Mouse (Mus musculus) neural tube, embryonic 15.5 days (tissue): ENCODE data around the gene Hoxa10. TPM values are rescaled to one million over a fixed set of nuclear protein-coding genes. Genes with fewer than 3 reads are reported as not detected.

Experiments
- ATAC-seq: fragments of 200-750 bp; cut with Nextera tagmentation; 2 replicates; pipeline ENCODE4 v1.8.0; 2017; ENCODE audit warnings: mild to moderate bottlenecking, moderate TSS enrichment, moderate library complexity; ENCODE audit not compliant: low FRiP score
- H3K27ac ChIP-seq: fragments of 300-500 bp; sonication (generic); replicated peaks from 2 replicates; pipeline ENCODE4 v1.5.1; 2015; ENCODE audit warnings: mild to moderate bottlenecking, inconsistent platforms
- H3K27me3 ChIP-seq: fragments of 300-500 bp; sonication (generic); replicated peaks from 2 replicates; pipeline ENCODE4 v1.6.1; 2015; ENCODE audit warnings: inconsistent platforms
- H3K36me3 ChIP-seq: fragments of 300-500 bp; sonication (generic); 2 replicates; pipeline ENCODE4 v1.6.1; 2015; ENCODE audit warnings: inconsistent platforms
- H3K4me1 ChIP-seq: fragments of 300-500 bp; sonication (generic); 2 replicates; pipeline ENCODE4 v1.6.1; 2015; ENCODE audit warnings: inconsistent platforms
- H3K4me2 ChIP-seq: fragments of 300-500 bp; sonication (generic); 2 replicates; pipeline ENCODE4 v1.6.1; 2015; ENCODE audit warnings: inconsistent platforms, mild to moderate bottlenecking, moderate library complexity
- H3K4me3 ChIP-seq: fragments of 300-500 bp; sonication (generic); replicated peaks from 2 replicates; pipeline ENCODE4 v1.5.1; 2015; ENCODE audit warnings: mild to moderate bottlenecking, inconsistent platforms
- H3K9ac ChIP-seq: fragments of 300-500 bp; sonication (generic); replicated peaks from 2 replicates; pipeline ENCODE4 v1.6.1; 2015; ENCODE audit warnings: mild to moderate bottlenecking, inconsistent platforms
- H3K9me3 ChIP-seq: fragments of 300-500 bp; sonication (generic); replicated peaks from 2 replicates; pipeline ENCODE4 v1.6.1; 2016; ENCODE audit warnings: inconsistent platforms
- WGBS: fragments of 180-500 bp; shearing (Covaris S2); methylation state at CpG from one replicate; pipeline ENCODE4 v1.1.7; 2015; ENCODE audit warnings: mixed read lengths; 5-methylcytosine and 5-hydroxymethylcytosine counted together
- polyA plus RNA-seq: library from polyadenylated mRNA; unstranded; fragments of >200 nt; fragmentation: Nextera tagmentation; extraction: Ambion mirVana; gene quantifications from 2 replicates; pipeline ENCODE4 v1.2.1, GENCODE M21; 2015

The Hoxa10 gene
- polyA plus RNA-seq, 1 experiment from 2014 or later = 48.9 TPM

DNA sequence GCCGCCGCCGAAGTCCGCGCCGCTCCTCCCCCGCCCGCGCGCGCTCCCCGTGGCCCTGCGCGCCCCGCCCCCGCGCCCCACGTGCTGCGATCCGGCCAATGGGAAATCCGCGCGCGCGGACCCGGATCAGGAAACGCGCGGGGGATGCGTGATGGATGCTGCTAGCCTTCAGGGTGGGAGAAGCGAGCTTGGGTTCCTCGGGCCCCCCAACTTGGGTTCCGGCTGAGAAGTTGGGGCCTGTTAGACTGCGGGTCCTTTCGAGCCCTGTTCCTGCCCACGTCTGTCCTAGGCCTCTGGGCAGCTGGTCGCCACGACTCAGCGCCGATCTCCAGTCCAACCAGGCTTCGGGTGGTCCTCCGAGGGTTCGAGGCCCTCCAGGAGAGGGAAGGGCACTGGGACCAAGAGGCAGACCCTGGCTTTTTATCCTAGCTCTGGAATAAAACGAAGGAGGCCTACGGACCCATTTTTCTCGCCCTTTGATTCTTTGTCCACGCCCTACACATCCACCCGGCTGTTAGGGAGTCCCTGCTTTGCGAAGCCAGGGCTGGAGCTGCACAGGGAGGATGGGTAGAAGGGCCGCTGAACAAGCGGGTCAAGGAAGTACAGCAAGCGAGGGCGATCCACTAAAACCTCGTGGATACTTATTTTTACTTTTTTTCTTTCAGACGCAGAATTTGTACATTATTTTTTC lies 48.6 kb downstream of the Hoxa10 start:
- Histone ChIP-seq H3K4me3 (peak overlapping the region; percentile 59), H3K27ac (peak overlapping the region; percentile 83), H3K36me3 (peaks cover 4% of the 10 kb centered on the region; the same call in 1 of the 2 replicates), H3K4me1 (peaks cover 84% of the 10 kb centered on the region), H3K9me3 (no peaks in the 10 kb centered on the region), H3K27me3 (no peaks in the 10 kb centered on the region), H3K9ac (peak overlapping the region; percentile 47), H3K4me2 (peak overlapping the region; percentile 97)
- peak; percentile 87 for ATAC-seq
- under 1% methylated on average over 36 of the region's 55 CpGs for whole genome bisulfite sequencing

DNA sequence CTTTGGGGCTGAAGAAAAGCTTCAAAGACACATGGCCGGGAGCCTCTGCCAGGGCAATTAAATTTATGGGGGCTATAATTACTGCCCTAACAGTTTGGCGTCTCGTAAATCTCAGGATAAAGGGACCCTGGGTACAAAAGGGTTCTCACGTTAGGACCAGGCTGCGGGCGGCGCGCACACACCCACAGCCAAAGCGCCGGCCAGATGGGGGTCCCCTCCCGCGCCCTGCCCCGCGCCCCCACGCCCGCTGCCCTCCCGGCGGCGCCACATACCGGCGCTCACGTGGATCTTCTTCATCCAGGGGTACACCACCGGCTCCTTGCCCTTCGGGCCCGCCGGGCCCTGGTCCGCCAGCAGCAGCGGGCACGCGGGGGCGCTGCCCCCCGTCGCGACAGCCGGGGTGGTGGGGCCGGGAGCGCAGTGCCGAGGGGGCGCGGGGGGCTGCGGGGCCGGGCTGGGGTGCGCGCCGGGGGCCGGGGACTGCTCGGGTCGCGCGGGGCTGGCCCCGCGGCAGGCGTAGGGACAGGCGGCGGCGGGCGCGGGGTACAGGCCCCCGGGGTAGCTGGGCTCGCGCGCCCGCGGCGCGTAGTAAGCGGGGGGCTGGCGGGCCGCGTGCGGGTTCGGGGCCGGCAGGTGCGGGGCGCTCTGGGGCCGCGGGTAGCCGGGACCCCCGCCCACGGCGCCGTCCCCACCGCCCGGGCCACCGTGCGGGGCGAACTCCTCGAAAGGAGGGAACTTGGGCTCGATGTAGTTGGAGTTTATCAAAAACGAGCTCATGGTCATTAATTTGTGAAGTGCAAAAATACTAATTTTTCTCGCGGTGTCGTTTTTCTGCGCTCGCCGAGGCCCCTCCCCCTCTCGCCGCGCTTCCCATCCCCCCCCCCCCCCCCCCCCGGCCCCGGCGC lies 49.5 kb downstream of the Hoxa10 start, which contains the start of gene Hoxa4:
TSS of gene Hoxa4 (minus strand) at position 848 of the 905 bp plus-strand sequence.
- no peaks in the 10 kb centered on the region for H3K9me3 ChIP-seq
- H3K36me3 ChIP-seq = peaks cover 6% of the 10 kb centered on the region; the same call in 1 of the 2 replicates
- peak; percentile 83 for ATAC-seq
- peak within 1 kb of the TSS; percentile 97 for H3K4me2 ChIP-seq
- H3K27ac ChIP-seq = peak within 1 kb of the TSS; percentile 92
- no peaks in the 10 kb centered on the region for H3K27me3 ChIP-seq
- peak within 1 kb of the TSS; percentile 59 for H3K4me3 ChIP-seq
- H3K9ac ChIP-seq = peak within 1 kb of the TSS; percentile 70
- WGBS = 2% methylated on average over 74 of the region's 102 CpGs
- peaks cover 80% of the 10 kb centered on the region for H3K4me1 ChIP-seq

DNA sequence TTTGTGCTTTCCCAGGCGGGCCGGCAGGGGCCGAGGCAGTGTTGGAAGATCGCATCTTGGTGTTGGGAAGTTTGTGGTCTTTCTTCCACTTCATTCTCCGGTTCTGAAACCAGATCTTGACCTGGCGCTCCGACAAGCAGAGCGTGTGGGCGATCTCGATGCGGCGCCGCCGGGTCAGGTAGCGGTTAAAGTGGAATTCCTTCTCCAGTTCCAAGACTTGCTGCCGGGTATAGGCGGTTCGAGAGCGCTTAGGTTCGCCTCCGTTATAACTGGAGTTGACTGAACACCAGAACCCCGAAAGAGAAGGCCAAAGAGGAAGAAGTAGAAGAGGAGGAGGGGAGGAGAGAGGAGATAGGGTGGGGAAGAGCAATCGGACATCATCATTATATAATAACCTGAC lies 50.2 kb downstream of the Hoxa10 start:
- Histone ChIP-seq H3K27ac (peak overlapping the region; percentile 92), H3K9me3 (no peaks in the 10 kb centered on the region), H3K4me3 (peak overlapping the region; percentile 59), H3K36me3 (peaks cover 6% of the 10 kb centered on the region; the same call in 1 of the 2 replicates), H3K9ac (peak overlapping the region; percentile 70; the same call in 1 of the 2 replicates), H3K4me1 (peaks cover 83% of the 10 kb centered on the region), H3K4me2 (peak overlapping the region; percentile 97), H3K27me3 (no peaks in the 10 kb centered on the region)
- 5% methylated on average over 23 of the region's 23 CpGs for WGBS
- no peak; the same call in 1 of the 2 replicates for ATAC-seq

DNA sequence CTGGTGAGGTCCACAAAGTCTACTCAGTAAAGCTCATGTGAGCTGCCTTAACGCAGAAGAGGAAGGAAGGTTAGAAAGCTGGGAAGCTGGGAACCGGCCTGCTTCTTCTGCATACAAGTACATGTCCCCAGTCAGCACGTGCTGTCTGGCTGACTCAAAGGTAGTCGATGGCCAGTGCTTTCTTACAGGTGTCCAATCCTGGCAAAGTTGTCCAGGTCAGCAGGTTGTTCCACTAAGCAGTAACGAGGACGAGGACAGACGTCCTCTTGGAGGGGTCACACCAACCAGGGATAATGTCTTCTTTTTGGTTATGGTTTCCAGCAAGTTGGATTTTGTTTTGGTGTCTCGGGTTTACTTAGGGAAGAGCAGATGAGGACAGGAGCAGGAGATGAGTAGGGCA lies 50.7 kb downstream of the Hoxa10 start:
- Histone ChIP-seq H3K9me3 (no peaks in the 10 kb centered on the region), H3K27me3 (no peaks in the 10 kb centered on the region), H3K9ac (peak overlapping the region; percentile 70; the same call in 1 of the 2 replicates), H3K4me1 (peaks cover 87% of the 10 kb centered on the region), H3K4me2 (peak overlapping the region; percentile 97), H3K4me3 (peak overlapping the region; percentile 59), H3K27ac (peak overlapping the region; percentile 92), H3K36me3 (peaks cover 6% of the 10 kb centered on the region; the same call in 1 of the 2 replicates)
- ATAC-seq = no peak
- 17% methylated on average over 8 of the region's 8 CpGs for WGBS

DNA sequence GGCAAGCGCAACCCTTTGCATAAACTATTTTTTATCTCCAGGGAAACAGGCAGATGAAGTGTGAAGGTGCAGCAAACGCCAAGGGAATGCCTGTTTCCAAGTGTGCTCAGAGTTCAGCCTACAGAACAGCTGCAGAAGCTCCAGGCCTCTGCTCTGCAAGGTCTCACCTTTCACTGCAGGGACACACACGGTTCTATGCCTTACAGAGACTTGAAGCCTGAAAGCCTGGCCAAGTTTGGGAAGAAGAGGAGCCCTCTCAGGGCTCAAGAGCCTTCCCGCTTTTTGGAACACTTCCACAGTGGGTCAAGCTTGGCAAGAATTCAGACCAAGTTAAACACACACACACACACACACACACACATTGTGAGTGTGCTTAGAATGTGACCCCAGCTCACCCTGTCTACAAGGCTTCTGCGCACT lies 51.5 kb downstream of the Hoxa10 start:
- H3K4me3 ChIP-seq = no peak overlapping the region
- H3K9me3 ChIP-seq = no peaks in the 10 kb centered on the region
- no peak for ATAC-seq
- H3K4me1 ChIP-seq = peaks cover 87% of the 10 kb centered on the region
- H3K36me3 ChIP-seq = peaks cover 6% of the 10 kb centered on the region; the same call in 1 of the 2 replicates
- H3K27ac ChIP-seq = peak overlapping the region; percentile 92
- H3K9ac ChIP-seq = no peak overlapping the region
- 24% methylated on average over 5 of the region's 5 CpGs for WGBS
- H3K4me2 ChIP-seq = peak overlapping the region; percentile 97
- no peaks in the 10 kb centered on the region for H3K27me3 ChIP-seq

DNA sequence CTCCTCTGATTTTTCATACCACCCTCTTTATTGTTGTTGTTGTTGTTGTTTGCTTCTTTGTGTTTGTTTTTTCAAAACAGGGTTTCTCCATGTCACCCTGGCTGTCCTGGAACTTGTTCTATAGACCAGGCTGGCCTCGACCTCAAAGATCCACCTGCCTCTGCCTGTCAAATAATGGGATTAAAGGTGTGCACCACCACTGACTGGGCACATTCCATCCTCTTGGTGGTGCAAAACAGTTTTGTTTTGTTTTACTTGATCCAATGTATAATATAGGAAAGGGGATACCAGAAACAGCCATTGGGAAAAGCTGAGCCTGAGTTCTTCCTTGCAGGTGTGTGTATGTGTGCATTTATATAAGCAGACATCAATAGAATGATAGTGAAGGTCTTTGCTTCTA lies 54.2 kb downstream of the Hoxa10 start:
- H3K9ac ChIP-seq = no peak overlapping the region
- H3K27ac ChIP-seq = 0 out of 2 replicates have a peak overlapping the region, but pooled peaks have one; percentile 19
- no peak for ATAC-seq
- H3K36me3 ChIP-seq = peaks cover 6% of the 10 kb centered on the region; the same call in 1 of the 2 replicates
- no peak overlapping the region for H3K4me2 ChIP-seq
- 52% methylated on average over 1 of the region's 1 CpGs for WGBS
- H3K9me3 ChIP-seq = no peaks in the 10 kb centered on the region
- H3K4me1 ChIP-seq = peaks cover 85% of the 10 kb centered on the region
- H3K27me3 ChIP-seq = no peaks in the 10 kb centered on the region
- H3K4me3 ChIP-seq = no peak overlapping the region

DNA sequence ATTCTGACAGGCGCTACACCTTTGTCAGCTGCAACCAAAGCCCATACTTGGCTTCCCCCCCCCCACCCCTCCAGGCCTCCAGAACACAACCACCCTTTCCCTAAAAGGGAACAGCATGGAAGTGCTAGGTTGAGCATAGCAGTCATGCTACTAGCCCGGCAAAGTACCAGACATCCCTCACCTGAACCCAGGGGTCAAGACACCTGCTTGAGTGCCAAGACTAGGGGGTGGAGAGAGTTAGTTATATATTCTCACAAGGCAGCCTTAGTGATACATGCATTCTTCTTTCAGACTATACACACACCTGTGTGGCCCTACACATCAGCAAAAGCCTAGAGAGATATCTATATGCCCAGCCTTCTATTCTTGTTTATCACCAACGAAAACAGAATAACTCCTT lies 54.8 kb downstream of the Hoxa10 start:
- Histone ChIP-seq H3K9ac (no peak overlapping the region), H3K4me1 (peaks cover 86% of the 10 kb centered on the region), H3K4me2 (peak overlapping the region; percentile 35; the same call in 1 of the 2 replicates), H3K9me3 (no peaks in the 10 kb centered on the region), H3K36me3 (peaks cover 6% of the 10 kb centered on the region; the same call in 1 of the 2 replicates), H3K27ac (no peak overlapping the region; the same call in 1 of the 2 replicates), H3K4me3 (no peak overlapping the region), H3K27me3 (no peaks in the 10 kb centered on the region)
- ATAC-seq = no peak
- WGBS = 23% methylated on average over 3 of the region's 3 CpGs

DNA sequence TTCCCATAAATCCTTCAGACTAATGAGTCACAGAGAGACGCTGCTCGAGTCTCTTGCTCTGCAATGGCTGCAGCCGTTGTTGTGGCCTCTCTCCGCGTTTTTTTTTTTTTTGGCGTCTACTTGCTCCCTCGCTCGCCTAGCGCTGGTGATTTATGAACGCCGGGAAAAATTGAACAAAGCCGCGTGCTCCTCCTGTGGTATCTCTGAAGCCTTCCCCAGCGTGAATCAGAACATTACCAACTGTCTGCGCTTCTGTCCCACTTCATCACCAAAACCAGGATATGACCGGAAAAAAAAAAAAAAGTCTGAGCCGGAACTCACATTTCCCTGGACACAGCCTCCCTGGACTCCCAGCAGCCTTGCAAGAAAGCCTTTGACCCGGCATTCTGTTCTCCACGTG lies 55.4 kb downstream of the Hoxa10 start:
- 3% methylated on average over 19 of the region's 19 CpGs for WGBS
- Histone ChIP-seq H3K27ac (peak overlapping the region; percentile 68), H3K36me3 (peaks cover 6% of the 10 kb centered on the region; the same call in 1 of the 2 replicates), H3K9me3 (no peaks in the 10 kb centered on the region), H3K9ac (no peak overlapping the region), H3K4me2 (peak overlapping the region; percentile 35), H3K4me3 (no peak overlapping the region), H3K4me1 (peaks cover 86% of the 10 kb centered on the region), H3K27me3 (no peaks in the 10 kb centered on the region)
- no peak for ATAC-seq

DNA sequence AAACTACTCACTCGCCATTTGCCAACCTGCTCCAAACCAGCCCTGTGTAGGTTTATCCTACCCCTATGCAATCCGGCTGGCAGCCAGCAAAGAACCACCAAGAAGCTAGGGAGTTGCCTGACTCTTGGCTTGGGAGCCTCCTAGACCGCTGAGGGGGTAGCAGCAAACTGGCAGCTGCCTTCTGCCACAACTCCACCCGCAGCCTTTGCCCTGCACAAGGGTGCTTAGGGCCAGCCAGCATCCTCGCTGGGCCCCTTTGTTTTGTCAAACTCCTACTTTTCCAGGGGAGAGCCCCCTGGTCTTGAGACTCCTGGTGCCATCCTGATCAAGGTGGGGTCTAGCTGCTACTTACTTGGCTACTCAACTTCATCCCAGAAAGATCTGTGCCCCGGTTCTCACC lies 56.0 kb downstream of the Hoxa10 start:
- Histone ChIP-seq H3K36me3 (peaks cover 3% of the 10 kb centered on the region; the same call in 1 of the 2 replicates), H3K27ac (peak overlapping the region; percentile 68; the same call in 1 of the 2 replicates), H3K4me2 (peak overlapping the region; percentile 35), H3K9ac (no peak overlapping the region), H3K9me3 (no peaks in the 10 kb centered on the region), H3K4me1 (peaks cover 86% of the 10 kb centered on the region), H3K4me3 (no peak overlapping the region), H3K27me3 (no peaks in the 10 kb centered on the region)
- no peak for ATAC-seq
- 13% methylated on average over 6 of the region's 6 CpGs for WGBS

DNA sequence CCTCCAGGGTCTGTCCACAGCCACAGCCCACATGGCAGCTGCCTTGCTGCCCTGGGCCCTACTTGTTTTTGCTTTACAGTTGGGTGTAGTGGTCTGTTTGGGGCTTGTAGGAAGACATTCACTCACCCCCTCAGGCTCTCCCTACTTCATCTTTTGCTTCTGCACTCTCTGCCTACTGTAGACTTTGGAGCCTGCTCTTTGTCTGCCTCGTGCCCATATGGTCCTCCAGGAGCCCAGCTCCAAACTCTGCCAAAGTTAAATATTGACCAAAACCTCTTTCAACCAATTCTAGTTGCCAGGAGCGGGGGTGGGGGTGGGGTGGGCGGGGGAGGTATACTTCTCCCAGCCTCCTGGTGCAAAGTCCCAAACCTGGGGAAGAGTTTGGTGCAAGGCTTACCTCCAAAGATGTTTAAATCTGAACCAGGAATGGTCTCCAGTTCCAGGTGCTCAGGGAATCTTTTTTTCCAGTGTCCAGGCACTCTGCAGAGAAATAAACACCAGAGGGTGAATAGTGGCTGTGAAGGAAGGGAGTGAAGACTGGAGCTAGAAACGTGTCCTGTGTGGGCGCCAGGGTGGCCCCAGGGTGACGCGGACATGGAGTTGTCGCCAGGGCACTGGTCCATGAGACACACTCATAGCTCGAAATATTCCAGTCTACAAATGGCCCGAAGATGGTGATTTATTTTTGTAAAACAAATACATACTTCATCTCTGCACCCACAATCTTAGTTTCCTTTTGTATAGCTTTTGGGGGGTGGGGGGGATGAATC lies 57.2 kb downstream of the Hoxa10 start:
- no peak for ATAC-seq
- WGBS = 17% methylated on average over 10 of the region's 10 CpGs
- Histone ChIP-seq H3K9me3 (no peaks in the 10 kb centered on the region), H3K36me3 (peaks cover 3% of the 10 kb centered on the region; the same call in 1 of the 2 replicates), H3K4me3 (no peak overlapping the region), H3K9ac (no peak overlapping the region; the same call in 1 of the 2 replicates), H3K27ac (peak overlapping the region; percentile 68), H3K4me2 (peak overlapping the region; percentile 35; the same call in 1 of the 2 replicates), H3K4me1 (peaks cover 87% of the 10 kb centered on the region), H3K27me3 (no peaks in the 10 kb centered on the region)
